Mouse (Mus musculus): Measurements from ENCODE around the gene Art4. TPM values are rescaled to one million over a fixed set of nuclear protein-coding genes. Genes with fewer than 3 reads are reported as not detected.

Art4 gene
- total RNA-seq, 2 experiments from 2014 or later, result 3.0 TPM

- peak; percentile 92 to 93 for DNase-seq (ENCODE audit: low spot score in 2 of 2)
These were observed 29.5 kb downstream of the Art4 start, which contains the start of gene Wbp11 for GRCm38 (mm10) chr6:136827881-136828561. Wbp11 (minus strand) TSS chr6:136828233.

DNA sequence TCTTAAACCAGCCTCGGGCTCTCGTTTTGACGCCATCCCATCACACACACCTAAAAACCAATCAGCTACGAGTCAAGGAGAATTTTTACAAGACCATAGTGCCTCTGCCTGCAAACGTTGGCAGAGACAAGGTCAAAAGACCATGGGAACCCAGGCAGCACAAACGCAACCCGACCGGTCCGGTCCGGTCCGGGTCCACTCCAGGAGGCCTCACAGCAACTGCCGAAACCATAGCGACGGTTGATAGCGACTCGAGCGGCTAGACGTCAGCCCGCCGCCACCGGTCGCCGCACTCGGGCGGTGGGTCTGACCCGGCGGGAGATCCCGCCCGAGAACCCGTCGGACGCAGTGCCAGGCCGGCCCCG is 30.0 kb downstream of the Art4 start, which contains the start of gene BC049715:
TSS of gene BC049715 (plus strand) at position 111 of the 365 bp plus-strand sequence.
- no peak for DNase-seq (ENCODE audit: low spot score in 2 of 2)

DNA sequence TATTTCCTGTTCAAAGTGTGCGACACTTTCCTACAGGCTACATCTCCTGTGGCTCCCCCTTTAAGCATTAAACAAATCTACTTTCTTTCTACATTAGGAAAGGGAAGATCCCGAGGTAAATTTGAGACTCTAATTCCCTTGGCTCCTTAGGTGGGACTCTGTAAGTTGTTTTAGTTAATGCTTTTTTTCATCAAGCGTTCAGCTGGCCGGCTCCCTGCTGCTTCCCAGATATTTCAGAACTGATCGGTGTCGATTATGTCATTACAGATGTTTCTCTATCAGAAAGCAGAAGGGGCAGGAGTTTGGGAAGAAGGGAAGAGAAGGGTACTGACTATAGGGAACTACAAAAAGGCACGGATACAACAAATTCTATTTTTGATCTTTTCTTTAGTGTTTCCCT is 30.4 kb downstream of the Art4 start:
- DNase-seq (ENCODE audit: low spot score in 2 of 2), result no peak

GRCm38 (mm10) chr6:136824987-136825386 is 32.5 kb downstream of the Art4 start:
- DNase-seq (ENCODE audit: low spot score in 2 of 2), result no peak

DNA sequence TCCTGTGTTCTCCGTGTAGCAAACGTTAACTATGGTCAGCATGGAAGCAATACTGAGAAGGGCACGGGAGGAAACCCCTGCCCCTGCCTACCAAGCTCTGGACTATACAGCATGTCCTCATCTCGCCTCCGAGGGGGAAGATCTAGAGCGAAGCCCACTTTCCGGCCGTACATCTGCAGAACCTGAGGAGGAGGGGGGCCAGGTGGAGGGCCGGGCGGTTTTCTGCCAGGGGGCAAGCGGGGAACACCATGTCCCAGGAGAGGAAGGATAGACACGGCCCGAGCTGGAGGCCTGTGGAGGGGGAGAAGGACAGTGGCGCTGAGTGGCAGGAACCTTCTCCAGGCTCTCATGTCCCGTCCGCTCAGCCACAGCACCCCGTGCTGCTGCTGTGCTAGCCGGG is 36.4 kb downstream of the Art4 start:
- no peak for DNase-seq (ENCODE audit: low spot score in 2 of 2)

GRCm38 (mm10) chr6:136820381-136820780 is 37.2 kb downstream of the Art4 start:
- DNase-seq (ENCODE audit: low spot score in 2 of 2), result no peak

DNA sequence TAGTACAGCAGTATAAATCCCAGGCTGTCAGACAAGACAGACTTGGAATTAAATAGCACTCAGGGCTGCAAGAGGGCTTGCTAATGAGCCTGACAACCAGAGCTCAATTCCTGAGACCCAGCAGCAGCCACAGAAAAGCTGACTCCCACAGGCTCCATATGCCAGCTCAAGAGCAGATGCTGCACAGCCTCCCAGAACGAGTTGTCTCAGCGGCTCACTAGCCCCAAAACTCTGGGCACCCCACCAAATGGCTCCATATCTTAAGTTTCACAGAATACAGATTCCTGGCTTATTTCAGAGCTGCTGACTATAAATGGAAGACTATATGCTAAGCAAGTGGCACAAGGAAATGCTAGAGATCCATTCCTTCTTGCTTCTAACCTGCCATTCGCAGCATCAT is 40.0 kb downstream of the Art4 start:
- DNase-seq (ENCODE audit: low spot score in 2 of 2), result no peak

DNA sequence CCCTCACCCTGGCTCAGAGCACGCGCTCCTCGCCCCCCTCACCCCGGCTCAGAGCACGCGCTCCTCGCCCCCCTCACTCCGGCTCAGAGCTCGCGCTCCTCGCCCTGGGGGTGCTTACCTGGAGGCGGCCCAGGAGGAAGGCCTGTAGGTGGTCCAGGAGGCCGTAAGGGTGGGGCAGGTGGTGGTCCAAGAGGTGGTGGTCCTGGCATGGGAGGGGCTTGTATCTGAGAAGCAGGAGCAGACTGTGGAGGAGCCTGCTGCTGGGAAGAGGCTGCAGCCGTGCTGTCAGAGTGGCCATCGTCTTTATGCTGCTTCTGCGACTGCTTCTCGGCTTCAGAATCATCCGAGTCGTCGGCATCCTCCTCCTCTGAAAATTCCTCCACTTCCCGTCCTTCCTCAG is 40.7 kb downstream of the Art4 start:
- no peak for DNase-seq (ENCODE audit: low spot score in 2 of 2)

GRCm38 (mm10) chr6:136815381-136815780 is 42.2 kb downstream of the Art4 start:
- DNase-seq (ENCODE audit: low spot score in 2 of 2), result no peak

DNA sequence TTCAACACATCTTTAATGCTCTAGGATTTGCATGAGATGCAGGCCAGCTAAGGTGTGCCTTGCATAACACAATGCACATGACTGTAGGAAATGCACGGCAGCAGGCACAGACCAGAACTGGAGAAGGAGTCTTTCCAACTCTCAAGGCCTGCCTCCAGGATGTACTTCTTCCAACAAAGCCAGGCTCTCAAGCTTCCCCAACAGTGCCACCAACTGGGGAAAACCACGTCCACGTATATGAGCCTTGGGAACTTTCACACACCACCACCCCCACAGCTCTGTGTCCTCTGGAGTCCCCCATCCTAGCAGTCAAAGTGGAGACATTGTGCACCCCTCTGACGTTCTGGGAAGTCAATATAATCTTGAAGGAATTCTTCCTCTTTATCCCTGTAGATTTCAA is 44.4 kb downstream of the Art4 start:
- DNase-seq (ENCODE audit: low spot score in 2 of 2), result no peak

DNA sequence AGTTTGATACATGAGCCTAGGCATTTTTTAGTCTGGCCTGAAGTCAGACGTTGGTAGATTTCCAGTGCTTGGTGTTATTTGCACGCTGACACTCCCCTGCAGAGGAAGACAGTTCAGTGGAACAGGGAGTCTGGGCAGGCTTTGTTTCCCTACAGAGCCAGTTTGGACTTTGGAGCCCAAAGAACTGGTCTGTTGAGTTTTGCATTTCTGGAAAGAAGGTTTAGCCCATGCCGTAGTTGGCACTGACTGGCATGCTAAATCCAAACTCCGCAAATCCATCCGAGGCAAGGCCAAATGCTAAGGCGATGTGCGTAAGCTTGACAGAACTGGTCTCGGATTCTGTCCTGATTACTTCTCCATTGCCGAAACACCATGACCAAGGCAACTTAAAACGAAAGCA is 46.3 kb downstream of the Art4 start:
- DNase-seq (ENCODE audit: low spot score in 2 of 2), result no peak

- no peak for DNase-seq (ENCODE audit: low spot score in 2 of 2)
These were observed 47.9 kb downstream of the Art4 start for GRCm38 (mm10) chr6:136809673-136810072.

GRCm38 (mm10) chr6:136809077-136809476 is 48.5 kb downstream of the Art4 start:
- peak; percentile 45 to 46 for DNase-seq (ENCODE audit: low spot score in 2 of 2)

GRCm38 (mm10) chr6:136808631-136809046 is 48.9 kb downstream of the Art4 start:
- DNase-seq (ENCODE audit: low spot score in 2 of 2), result peak; percentile 35 to 50

DNA sequence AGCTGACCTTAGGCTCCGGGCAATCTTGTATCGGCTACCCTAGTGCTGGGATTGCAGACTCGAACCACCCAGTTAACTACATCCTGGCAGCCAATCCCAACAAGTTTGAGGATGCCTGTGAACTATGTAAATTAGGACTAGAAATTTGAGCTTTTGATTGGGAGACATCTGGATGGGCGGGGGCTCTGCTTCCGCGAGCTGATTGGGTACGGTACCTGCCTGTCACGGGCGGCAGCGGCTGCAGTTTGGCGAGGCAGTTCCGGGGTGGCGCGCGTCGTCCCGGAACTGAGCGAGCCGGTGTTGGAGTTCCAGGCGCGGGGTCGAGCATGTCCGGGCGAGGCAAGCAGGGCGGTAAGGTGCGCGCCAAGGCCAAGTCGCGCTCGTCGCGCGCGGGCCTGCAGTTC is 49.5 kb downstream of the Art4 start, which contains the start of gene H2afj:
TSS of gene H2afj (plus strand) at position 231 of the 404 bp plus-strand sequence.
- DNase-seq (ENCODE audit: low spot score in 2 of 2), result peak; percentile 99

DNA sequence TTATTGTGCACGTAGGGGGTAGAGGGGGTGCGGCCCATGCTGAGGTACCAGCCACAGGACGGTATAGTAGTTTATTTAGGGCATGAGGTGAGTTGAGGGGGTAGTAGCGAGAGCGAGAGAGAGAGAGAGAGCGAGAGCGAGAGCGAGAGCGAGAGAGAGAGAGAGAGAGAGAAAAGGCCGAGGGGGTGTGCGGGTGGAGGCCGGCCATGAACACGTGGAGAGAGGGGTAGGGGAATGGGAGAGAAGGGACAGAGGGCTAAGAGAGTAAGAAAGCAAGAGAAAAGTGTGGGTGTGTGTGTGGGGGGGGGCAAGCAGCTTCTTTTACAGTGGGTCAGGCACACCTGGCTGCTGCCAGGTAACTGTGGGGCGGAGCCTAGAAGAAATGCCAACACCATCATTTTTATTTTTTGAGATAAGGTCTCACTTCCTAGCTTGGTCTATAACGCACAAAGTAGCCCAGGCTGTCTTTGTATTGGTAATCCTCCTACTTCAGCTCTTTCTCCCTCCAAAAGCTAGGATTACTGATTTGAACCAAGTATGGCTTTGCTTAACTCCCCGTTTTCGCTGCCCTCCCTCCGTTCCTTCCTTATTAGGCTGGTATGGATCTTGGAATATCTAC is 50.0 kb downstream of the Art4 start:
- DNase-seq (ENCODE audit: low spot score in 2 of 2), result no peak

DNA sequence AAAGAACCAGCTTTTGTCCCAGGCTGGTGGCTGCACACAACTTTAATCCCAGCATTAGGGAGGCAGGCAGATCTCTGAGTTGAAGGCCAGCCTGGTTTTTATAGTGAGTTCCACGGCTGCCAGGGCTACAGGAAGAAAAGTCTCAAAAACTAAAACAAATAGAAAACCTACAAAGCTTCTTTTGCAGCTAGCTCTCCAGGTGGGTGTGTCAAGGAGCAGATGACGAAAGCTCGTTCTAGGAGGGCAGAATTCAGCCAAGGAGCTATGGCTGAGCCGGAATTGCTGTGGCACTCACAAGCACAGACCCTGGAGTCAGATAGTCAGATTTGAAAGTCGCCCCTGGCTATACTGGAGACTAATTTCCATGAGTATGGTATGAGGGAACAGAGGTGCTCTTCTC is 50.7 kb downstream of the Art4 start:
- no peak for DNase-seq (ENCODE audit: low spot score in 2 of 2)

DNA sequence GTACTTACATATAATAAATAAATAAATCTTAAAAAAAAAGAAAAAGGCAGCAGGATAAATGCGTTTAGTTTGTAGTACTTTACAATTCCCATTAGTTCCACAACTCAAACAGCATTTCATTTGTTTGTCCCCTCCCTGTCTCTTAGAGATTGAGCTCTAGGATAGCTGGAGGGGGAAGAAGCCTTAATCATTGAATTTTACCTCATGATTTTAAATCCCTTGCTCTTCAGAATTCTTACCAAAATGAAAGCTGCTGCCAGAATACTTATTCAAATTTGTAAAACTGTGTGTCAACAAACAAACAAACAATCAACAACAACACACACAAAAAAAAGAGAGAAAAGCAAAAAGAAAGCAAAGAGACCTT is 52.1 kb downstream of the Art4 start:
- DNase-seq (ENCODE audit: low spot score in 2 of 2), result no peak

DNA sequence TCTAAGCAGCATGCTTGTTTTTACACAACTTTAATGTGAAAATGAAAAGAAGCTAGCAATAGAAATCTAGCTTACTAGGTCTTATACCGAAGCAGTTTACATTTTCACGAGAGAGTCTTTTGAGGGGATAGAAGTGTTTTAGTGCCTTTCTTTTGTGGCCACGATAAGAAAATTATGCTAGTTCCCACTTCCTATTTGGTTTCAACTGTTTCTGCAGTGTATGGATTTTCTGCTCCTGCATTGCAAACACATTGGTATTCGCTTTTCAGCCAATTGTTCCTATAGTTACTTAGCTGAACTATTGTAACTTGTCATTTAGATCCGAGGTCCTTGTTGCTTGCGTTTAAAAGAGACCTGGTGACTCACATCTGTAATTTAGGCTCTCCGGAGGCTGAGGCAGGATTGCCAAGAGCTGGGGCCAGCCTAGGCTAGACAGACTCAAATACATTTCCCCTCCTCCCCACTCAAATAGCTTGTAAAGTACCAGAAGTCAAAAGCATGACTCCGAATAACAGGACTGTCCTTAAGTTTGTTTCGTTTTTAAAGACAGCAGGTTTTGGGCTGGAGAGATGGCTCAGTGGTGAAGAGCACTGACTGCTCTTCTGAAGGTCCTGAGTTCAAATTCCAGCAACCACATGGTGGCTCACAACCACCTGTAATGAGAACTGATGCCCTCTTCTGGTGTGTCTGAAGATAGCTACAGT is 52.7 kb downstream of the Art4 start:
- no peak for DNase-seq (ENCODE audit: low spot score in 2 of 2)

- peak; percentile 98 for DNase-seq (ENCODE audit: low spot score in 2 of 2)
These were observed 53.5 kb downstream of the Art4 start, which contains the start of gene Hist4h4 for GRCm38 (mm10) chr6:136803739-136804633. Hist4h4 (minus strand) TSS chr6:136804415.

GRCm38 (mm10) chr6:136803093-136803738 is 54.3 kb downstream of the Art4 start:
- DNase-seq (ENCODE audit: low spot score in 2 of 2), result no peak
